Mouse (Mus musculus): Measurements from ENCODE around the gene Sfn. TPM values are rescaled to one million over a fixed set of nuclear protein-coding genes. Genes with fewer than 3 reads are reported as not detected.

Sfn gene
- polyA plus RNA-seq, 1 experiment from 2014 or later, result 23.7 TPM

DNA sequence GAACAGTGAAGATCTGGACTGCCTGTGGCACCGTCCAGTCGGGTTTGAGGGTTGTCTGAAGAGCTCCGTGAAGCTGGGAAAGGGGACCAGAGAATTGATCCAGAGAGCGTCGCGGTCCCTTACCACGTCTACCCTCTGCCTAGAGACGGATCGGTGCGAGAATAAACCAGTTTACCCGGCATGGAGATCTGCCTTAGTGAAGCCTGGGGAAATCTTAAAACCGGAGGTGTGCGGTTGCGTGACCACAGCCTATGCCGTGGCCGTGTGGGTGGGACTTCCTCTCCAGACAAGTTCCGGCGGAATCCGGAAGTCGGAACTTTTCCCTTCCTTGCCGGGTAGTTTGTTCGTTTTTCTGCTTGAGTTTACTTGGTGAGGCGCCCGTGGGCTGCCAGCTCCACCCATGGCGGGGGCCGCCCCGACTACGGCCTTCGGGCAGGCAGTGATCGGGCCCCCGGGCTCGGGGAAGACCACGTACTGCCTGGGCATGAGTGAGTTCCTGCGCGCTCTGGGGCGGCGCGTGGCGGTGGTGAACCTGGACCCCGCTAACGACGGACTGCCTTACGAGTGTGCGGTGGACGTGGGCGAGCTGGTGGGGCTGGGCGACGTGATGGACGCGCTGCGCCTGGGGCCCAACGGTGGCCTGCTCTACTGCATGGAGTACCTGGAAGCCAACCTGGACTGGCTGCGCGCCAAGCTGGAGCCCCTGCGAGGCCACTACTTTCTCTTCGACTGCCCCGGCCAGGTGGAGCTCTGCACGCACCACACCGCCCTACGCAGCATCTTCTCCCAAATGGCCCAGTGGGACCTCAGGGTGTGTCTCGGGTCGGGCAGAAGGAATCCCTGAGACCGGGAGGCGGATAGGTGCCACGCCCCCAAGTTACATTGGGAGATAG lies 17.7 kb downstream of the Sfn start, which contains the start of gene Gpn2:
Gene Gpn2 (plus strand): TSS at position 304 of the 893 bp plus-strand sequence.
- H3K9me3 ChIP-seq (ENCODE audit: low read length), result no peaks in the 10 kb centered on the region
- no peak for TF ChIP-seq CTCF (IDR thresholded peaks at IDR 0.05)
- no peak for TF ChIP-seq EP300 (IDR thresholded peaks at IDR 0.05)
- DNase-seq (ENCODE audit: low spot score) (peak; percentile 96), ATAC-seq (peak; percentile 95)
- H3K27ac ChIP-seq (ENCODE audit: low read length), result peak within 1 kb of the TSS; percentile 67
- 1% methylated on average over 64 of the region's 65 CpGs for WGBS
- H3K9ac ChIP-seq (replicated peaks; ENCODE audit: low read depth), result peak within 1 kb of the TSS; percentile 80
- peak within 1 kb of the TSS; percentile 80 for H3K4me3 ChIP-seq (ENCODE audit: low read depth, low read length)
- no peaks in the 10 kb centered on the region for H3K27me3 ChIP-seq (replicated peaks; ENCODE audit: insufficient read depth, low read length)
- peak within 1 kb of the TSS; percentile 100 for H3K4me2 ChIP-seq (replicated peaks; ENCODE audit: low read depth, low read length)
- peaks cover 25% of the 10 kb centered on the region; the same call in 1 of the 2 replicates for H3K36me3 ChIP-seq (ENCODE audit: insufficient read depth, low read length)
- no peaks in the 10 kb centered on the region; the same call in 1 of the 2 replicates for H3K4me1 ChIP-seq (ENCODE audit: insufficient read depth, low read depth, low read length)

DNA sequence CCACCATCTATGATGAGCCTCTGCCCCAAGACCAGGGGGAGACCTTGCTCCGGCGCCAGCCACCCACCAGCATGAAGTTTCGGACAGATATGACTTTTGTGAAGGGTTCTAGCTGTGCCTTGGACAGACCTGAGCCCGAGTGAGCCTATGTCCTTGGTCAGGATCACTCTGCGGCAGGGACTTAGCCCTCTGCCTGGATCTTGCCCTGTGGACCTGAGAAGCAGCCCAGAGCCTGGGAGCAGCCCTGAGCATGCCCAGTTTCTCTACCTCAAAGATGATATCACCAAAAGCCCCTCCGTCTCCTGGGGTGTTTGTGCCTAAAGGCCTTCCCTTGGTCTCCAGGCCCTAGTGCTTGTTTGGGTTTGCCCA lies 18.3 kb downstream of the Sfn start:
- TF ChIP-seq EP300 (IDR thresholded peaks at IDR 0.05) (no peak), CTCF (IDR thresholded peaks at IDR 0.05) (no peak)
- WGBS, result 60% methylated on average over 6 of the region's 6 CpGs
- H3K4me1 ChIP-seq (ENCODE audit: insufficient read depth, low read depth, low read length), result no peaks in the 10 kb centered on the region; the same call in 1 of the 2 replicates
- peak overlapping the region; percentile 67 for H3K27ac ChIP-seq (ENCODE audit: low read length)
- ATAC-seq (peak; percentile 20; the same call in 1 of the 2 replicates), DNase-seq (ENCODE audit: low spot score) (no peak)
- H3K4me2 ChIP-seq (replicated peaks; ENCODE audit: low read depth, low read length), result peak overlapping the region; percentile 100
- peak overlapping the region; percentile 80 for H3K9ac ChIP-seq (replicated peaks; ENCODE audit: low read depth)
- H3K36me3 ChIP-seq (ENCODE audit: insufficient read depth, low read length), result peaks cover 20% of the 10 kb centered on the region; the same call in 1 of the 2 replicates
- no peaks in the 10 kb centered on the region for H3K9me3 ChIP-seq (ENCODE audit: low read length)
- H3K27me3 ChIP-seq (replicated peaks; ENCODE audit: insufficient read depth, low read length), result no peaks in the 10 kb centered on the region
- H3K4me3 ChIP-seq (ENCODE audit: low read depth, low read length), result peak overlapping the region; percentile 80

DNA sequence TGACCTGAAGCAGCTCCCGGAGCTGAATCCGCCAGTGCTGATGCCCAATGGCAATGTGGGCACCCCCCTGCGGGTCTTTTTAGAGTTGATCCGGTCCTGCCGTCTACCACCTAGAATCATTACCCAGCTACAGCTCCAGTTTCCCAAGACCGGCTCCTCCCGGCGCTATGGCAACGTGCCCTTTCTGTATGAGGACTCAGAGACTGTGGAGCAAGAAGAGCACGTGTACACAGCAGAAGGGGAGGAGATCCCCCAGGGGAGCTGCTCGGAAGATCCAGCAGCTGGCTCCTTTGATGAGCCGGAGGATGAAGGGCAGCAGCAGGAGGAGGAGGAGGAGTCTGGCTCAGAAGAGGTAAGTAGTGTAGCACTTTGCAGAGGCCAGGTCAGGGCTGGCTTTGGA lies 24.0 kb downstream of the Sfn start:
- Histone ChIP-seq H3K9me3 (ENCODE audit: low read length) (no peaks in the 10 kb centered on the region), H3K9ac (replicated peaks; ENCODE audit: low read depth) (no peak overlapping the region), H3K27ac (ENCODE audit: low read length) (no peak overlapping the region), H3K4me3 (ENCODE audit: low read depth, low read length) (no peak overlapping the region), H3K4me1 (ENCODE audit: insufficient read depth, low read depth, low read length) (peaks cover 7% of the 10 kb centered on the region; the same call in 1 of the 2 replicates), H3K4me2 (replicated peaks; ENCODE audit: low read depth, low read length) (no peak overlapping the region), H3K27me3 (replicated peaks; ENCODE audit: insufficient read depth, low read length) (no peaks in the 10 kb centered on the region), H3K36me3 (ENCODE audit: insufficient read depth, low read length) (peaks cover 9% of the 10 kb centered on the region; the same call in 1 of the 2 replicates)
- no peak for TF ChIP-seq CTCF (IDR thresholded peaks at IDR 0.05)
- no peak for TF ChIP-seq EP300 (IDR thresholded peaks at IDR 0.05)
- DNase-seq (ENCODE audit: low spot score) (no peak), ATAC-seq (no peak)
- 74% methylated on average over 12 of the region's 12 CpGs for WGBS

DNA sequence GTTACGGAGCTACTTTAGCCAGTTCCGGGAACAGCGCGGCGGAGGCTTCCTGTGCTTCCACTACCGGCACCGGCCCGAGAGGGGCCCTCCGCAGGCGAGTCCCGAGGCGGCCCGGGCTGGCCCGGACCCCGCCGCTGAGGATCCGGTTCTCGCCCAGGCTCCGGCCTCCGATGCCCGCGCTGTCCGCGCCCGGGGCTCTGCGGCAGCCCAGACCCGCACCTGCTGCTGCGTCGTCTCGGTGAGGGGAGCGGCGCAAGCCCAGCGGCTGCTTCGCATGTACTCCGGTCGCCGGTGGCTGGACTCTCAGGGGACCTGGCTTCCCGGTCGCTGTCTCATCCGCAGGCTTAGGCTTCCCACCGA lies 27.1 kb downstream of the Sfn start:
- peak; percentile 65 for ATAC-seq
- H3K27ac ChIP-seq (ENCODE audit: low read length), result peak overlapping the region; percentile 62
- WGBS, result 1% methylated on average over 41 of the region's 41 CpGs

DNA sequence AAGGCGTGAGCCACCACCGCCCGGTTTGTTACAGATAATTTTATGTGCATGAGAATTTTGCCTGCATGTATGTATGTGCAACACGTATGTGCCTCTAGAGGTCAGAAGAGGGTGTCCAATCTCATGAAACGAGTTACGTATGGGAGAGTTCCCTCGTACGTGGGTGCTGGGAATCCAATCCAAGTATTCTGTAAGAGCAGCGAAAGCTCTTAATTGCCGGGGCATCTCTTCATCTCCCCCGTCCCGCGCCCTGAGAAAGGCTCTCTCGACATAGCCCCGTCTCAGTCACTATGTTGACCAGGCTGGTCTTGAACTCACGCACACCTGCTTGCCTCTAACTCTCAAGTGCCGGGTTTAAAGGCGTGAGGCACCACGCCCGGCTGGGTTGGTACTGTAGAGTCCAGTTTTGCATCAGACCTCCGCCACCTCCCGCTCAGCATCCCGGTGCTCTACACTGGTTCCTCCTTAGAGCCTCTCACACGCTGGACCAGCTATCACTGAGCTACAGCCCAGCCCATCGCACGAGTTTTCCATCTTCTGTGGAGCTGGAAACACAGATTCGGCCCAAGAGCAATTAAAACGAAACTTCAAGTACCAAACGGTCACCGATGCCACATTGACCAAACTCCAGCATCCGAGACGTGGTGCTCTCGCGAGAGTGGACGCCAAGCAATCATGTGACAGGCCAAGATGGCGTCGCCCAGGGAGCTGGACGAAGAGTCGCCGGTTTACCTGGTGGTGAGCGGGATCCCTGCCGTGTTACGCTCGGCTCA lies 27.7 kb downstream of the Sfn start, which contains the start of gene Gpatch3:
Gene Gpatch3 (plus strand): TSS at position 676 of the 773 bp plus-strand sequence.
- DNase-seq (ENCODE audit: low spot score) (peak; percentile 96), ATAC-seq (peak; percentile 96)
- Histone ChIP-seq H3K27ac (ENCODE audit: low read length) (peak within 1 kb of the TSS; percentile 66), H3K4me3 (ENCODE audit: low read depth, low read length) (peak within 1 kb of the TSS; percentile 89), H3K9me3 (ENCODE audit: low read length) (no peaks in the 10 kb centered on the region), H3K27me3 (replicated peaks; ENCODE audit: insufficient read depth, low read length) (no peaks in the 10 kb centered on the region), H3K4me2 (replicated peaks; ENCODE audit: low read depth, low read length) (peak within 1 kb of the TSS; percentile 94), H3K4me1 (ENCODE audit: insufficient read depth, low read depth, low read length) (peaks cover 7% of the 10 kb centered on the region; the same call in 1 of the 2 replicates), H3K9ac (replicated peaks; ENCODE audit: low read depth) (peak within 1 kb of the TSS; percentile 88), H3K36me3 (ENCODE audit: insufficient read depth, low read length) (no peaks in the 10 kb centered on the region)
- WGBS, result 5% methylated on average over 44 of the region's 44 CpGs
- TF ChIP-seq CTCF (IDR thresholded peaks at IDR 0.05) (peak; percentile 42), EP300 (IDR thresholded peaks at IDR 0.05) (0 out of 2 replicates have a peak, but pooled peaks have one; percentile 56)

More for the DNA sequence above, 27.1 kb downstream of the Sfn start:
- no peak for DNase-seq (ENCODE audit: low spot score)
- TF ChIP-seq EP300 (IDR thresholded peaks at IDR 0.05) (no peak), CTCF (IDR thresholded peaks at IDR 0.05) (no peak)
- Histone ChIP-seq H3K27me3 (replicated peaks; ENCODE audit: insufficient read depth, low read length) (no peaks in the 10 kb centered on the region), H3K36me3 (ENCODE audit: insufficient read depth, low read length) (0 out of 2 replicates have a peak, but pooled peaks cover 4% of the 10 kb centered on the region), H3K9me3 (ENCODE audit: low read length) (no peaks in the 10 kb centered on the region), H3K4me2 (replicated peaks; ENCODE audit: low read depth, low read length) (peak overlapping the region; percentile 94), H3K9ac (replicated peaks; ENCODE audit: low read depth) (peak overlapping the region; percentile 88), H3K4me3 (ENCODE audit: low read depth, low read length) (peak overlapping the region; percentile 89), H3K4me1 (ENCODE audit: insufficient read depth, low read depth, low read length) (peaks cover 7% of the 10 kb centered on the region; the same call in 1 of the 2 replicates)

DNA sequence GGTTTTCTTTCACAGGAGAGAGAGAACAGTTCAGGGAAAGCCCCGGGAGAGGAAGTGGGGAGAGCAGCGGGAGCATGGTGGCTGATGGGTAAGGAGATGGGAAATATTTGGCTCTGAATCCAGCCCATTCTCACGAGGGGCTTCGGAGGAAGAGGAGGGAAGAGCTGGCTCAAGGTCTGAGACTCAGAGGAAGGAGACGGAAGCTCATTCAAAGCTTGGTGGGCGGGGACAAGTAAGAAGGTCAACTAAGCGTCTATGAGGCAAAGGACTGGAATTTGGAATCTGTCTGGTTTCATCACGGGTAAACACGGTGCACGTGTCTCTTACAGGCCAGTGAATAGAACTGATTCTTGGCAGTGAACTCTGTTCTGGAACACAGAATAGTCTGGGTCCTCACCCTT lies 31.9 kb downstream of the Sfn start:
- no peaks in the 10 kb centered on the region for H3K27me3 ChIP-seq (replicated peaks; ENCODE audit: insufficient read depth, low read length)
- no peak overlapping the region for H3K9ac ChIP-seq (replicated peaks; ENCODE audit: low read depth)
- ATAC-seq (no peak), DNase-seq (ENCODE audit: low spot score) (peak; percentile 61)
- H3K9me3 ChIP-seq (ENCODE audit: low read length), result no peaks in the 10 kb centered on the region
- H3K4me3 ChIP-seq (ENCODE audit: low read depth, low read length), result no peak overlapping the region
- 39% methylated on average over 10 of the region's 10 CpGs for WGBS
- peaks cover 3% of the 10 kb centered on the region; the same call in 1 of the 2 replicates for H3K4me1 ChIP-seq (ENCODE audit: insufficient read depth, low read depth, low read length)
- H3K4me2 ChIP-seq (replicated peaks; ENCODE audit: low read depth, low read length), result no peak overlapping the region
- H3K36me3 ChIP-seq (ENCODE audit: insufficient read depth, low read length), result no peaks in the 10 kb centered on the region
- no peak overlapping the region for H3K27ac ChIP-seq (ENCODE audit: low read length)
- TF ChIP-seq EP300 (IDR thresholded peaks at IDR 0.05) (no peak), CTCF (IDR thresholded peaks at IDR 0.05) (no peak)

All from lung, postnatal 0 days (tissue).